Mouse (Mus musculus) thymus, adult 18-20 months (tissue): ENCODE data around the gene Cyb561.

ENCODE experiments used
- DNase-seq, 2 experiments: peaks; one replicate each; pipeline ENCODE4 v3.0.0; 2022; ENCODE audit warnings: mixed read lengths in 2 of 2

Gene Cyb561

GRCm38 (mm10) chr11:105951601-105952044, 1.5 kb downstream of the Cyb561 start:
- DNase-seq, result no peak

- DNase-seq, result no peak
Observed at GRCm38 (mm10) chr11:105950519-105950918, 2.6 kb downstream of the Cyb561 start.

- DNase-seq, result no peak
Observed at GRCm38 (mm10) chr11:105948255-105948654, 4.9 kb downstream of the Cyb561 start.

- no peak for DNase-seq
Observed at GRCm38 (mm10) chr11:105946694-105947154, 6.4 kb downstream of the Cyb561 start.

- DNase-seq, result no peak
Observed at GRCm38 (mm10) chr11:105944770-105945672, 8.1 kb downstream of the Cyb561 start.

GRCm38 (mm10) chr11:105944126-105944621, 9.0 kb downstream of the Cyb561 start:
- peak; percentile 19 to 40 for DNase-seq

GRCm38 (mm10) chr11:105943133-105944102, 9.7 kb downstream of the Cyb561 start:
- DNase-seq, result no peak

GRCm38 (mm10) chr11:105941973-105942372, 11.2 kb downstream of the Cyb561 start:
- no peak for DNase-seq

GRCm38 (mm10) chr11:105938771-105939170, 14.4 kb downstream of the Cyb561 start:
- no peak for DNase-seq

GRCm38 (mm10) chr11:105936974-105937373, 16.2 kb downstream of the Cyb561 start:
- DNase-seq, result no peak

- DNase-seq, result no peak
Observed at GRCm38 (mm10) chr11:105936200-105936599, 16.9 kb downstream of the Cyb561 start.

GRCm38 (mm10) chr11:105935496-105935895, 17.6 kb downstream of the Cyb561 start:
- DNase-seq, result no peak

GRCm38 (mm10) chr11:105934816-105935215, 18.3 kb downstream of the Cyb561 start:
- no peak for DNase-seq

- no peak for DNase-seq
Observed at GRCm38 (mm10) chr11:105934303-105934711, 18.8 kb downstream of the Cyb561 start.

GRCm38 (mm10) chr11:105933746-105934145, 19.4 kb downstream of the Cyb561 start:
- DNase-seq, result no peak

GRCm38 (mm10) chr11:105931380-105931779, 21.8 kb downstream of the Cyb561 start:
- DNase-seq, result no peak

- no peak for DNase-seq
Observed at GRCm38 (mm10) chr11:105928171-105928570, 25.0 kb downstream of the Cyb561 start.

- peak; percentile 16 to 19 for DNase-seq
Observed at GRCm38 (mm10) chr11:105927065-105928030, 25.8 kb downstream of the Cyb561 start.

- no peak for DNase-seq
Observed at GRCm38 (mm10) chr11:105922769-105923663, 30.1 kb downstream of the Cyb561 start.

- DNase-seq, result no peak
Observed at GRCm38 (mm10) chr11:105921275-105921674, 31.9 kb downstream of the Cyb561 start.

- no peak for DNase-seq
Observed at GRCm38 (mm10) chr11:105920836-105921235, 32.3 kb downstream of the Cyb561 start.
